Mouse (Mus musculus) midbrain, postnatal 0 days (tissue): ENCODE measurements around the gene Rrp1b. TPM values are rescaled to one million over a fixed set of nuclear protein-coding genes. Genes with fewer than 3 reads are reported as not detected.
"Not testable (repeated sequence)": the region's sequence is repeated elsewhere in the genome, so short reads cannot be mapped to it uniquely, and the experiment has no call there.

Experiments
- ATAC-seq: fragments of 200-750 bp; cut with Nextera tagmentation; 2 replicates; pipeline ENCODE4 v1.8.0; 2017; ENCODE audit warnings: moderate number of reproducible peaks, mild to moderate bottlenecking, moderate TSS enrichment, moderate library complexity; ENCODE audit not compliant: low FRiP score
- DNase-seq: peaks from one replicate; pipeline ENCODE4 v3.0.0-alpha.2; 2015; ENCODE audit warnings: low spot score
- H3K27ac ChIP-seq: fragments of 300-500 bp; sonication (generic); 2 replicates; pipeline ENCODE4 v1.5.1; 2014; ENCODE audit warnings: low read depth, mild to moderate bottlenecking, low read length, mixed read lengths
- H3K27me3 ChIP-seq: fragments of 300-500 bp; sonication (generic); 2 replicates; pipeline ENCODE4 v1.6.1; 2014; ENCODE audit warnings: low read length, control low read depth, mixed read lengths; ENCODE audit not compliant: insufficient read depth
- H3K36me3 ChIP-seq: fragments of 300-500 bp; sonication (generic); 2 replicates; pipeline ENCODE4 v1.6.1; 2014; ENCODE audit warnings: low read length, control low read depth, mixed read lengths; ENCODE audit not compliant: insufficient read depth
- H3K4me1 ChIP-seq: fragments of 300-500 bp; sonication (generic); 2 replicates; pipeline ENCODE4 v1.6.1; 2014; ENCODE audit warnings: mild to moderate bottlenecking, control low read depth, antibody characterized with exemption, low read length, mixed read lengths; ENCODE audit not compliant: insufficient read depth
- H3K4me2 ChIP-seq: fragments of 300-500 bp; sonication (generic); 2 replicates; pipeline ENCODE4 v1.6.1; 2014; ENCODE audit warnings: low read depth, mild to moderate bottlenecking, low read length, mixed read lengths; ENCODE audit not compliant: poor library complexity, severe bottlenecking
- H3K4me3 ChIP-seq: fragments of 300-500 bp; sonication (generic); 2 replicates; pipeline ENCODE4 v1.5.1; 2014; ENCODE audit warnings: low read depth, mild to moderate bottlenecking, low read length, moderate library complexity
- H3K9ac ChIP-seq: fragments of 300-500 bp; sonication (generic); replicated peaks from 2 replicates; pipeline ENCODE4 v1.6.1; 2014; ENCODE audit warnings: mild to moderate bottlenecking, low read length, moderate library complexity, mixed read lengths; ENCODE audit not compliant: poor library complexity, severe bottlenecking
- H3K9me3 ChIP-seq: fragments of 300-500 bp; sonication (generic); 2 replicates; pipeline ENCODE4 v1.6.1; 2016; ENCODE audit warnings: low read length, control low read depth
- CTCF ChIP-seq: IDR thresholded peaks from 2 replicates; pipeline ENCODE4 v1.5.1; 2016; ENCODE audit warnings: antibody characterized with exemption, mild to moderate bottlenecking
- WGBS: fragments of 180-500 bp; shearing (Covaris S2); extraction: QIAGEN DNeasy Blood & Tissue Kit; methylation state at CpG from one replicate; pipeline ENCODE4 v1.1.7; 2014; 5-methylcytosine and 5-hydroxymethylcytosine counted together
- polyA plus RNA-seq: library from polyadenylated mRNA; unstranded; fragments of >200 nt; fragmentation: Nextera tagmentation; extraction: Ambion mirVana; gene quantifications from 2 replicates; pipeline ENCODE4 v1.2.1, GENCODE M21; 2015
- total RNA-seq: library from RNA; depleted of rRNA; stranded (reverse); fragments of >200 nt; gene quantifications from 2 replicates; pipeline ENCODE4 v1.2.3, GENCODE M21; 2014

Gene Rrp1b
- total and polyA plus RNA-seq, 2 experiments from 2014 or later, result 38.5 to 40.3 TPM

- Histone ChIP-seq H3K4me3 (no peak overlapping the region), H3K27ac (no peak overlapping the region), H3K36me3 (no peaks in the 10 kb centered on the region), H3K4me1 (peaks cover 5% of the 10 kb centered on the region; the same call in 1 of the 2 replicates), H3K9me3 (no peaks in the 10 kb centered on the region), H3K4me2 (no peak overlapping the region), H3K9ac (no peak overlapping the region), H3K27me3 (no peaks in the 10 kb centered on the region)
- ATAC-seq (no peak), DNase-seq (no peak)
- WGBS, result 79% methylated on average over 5 of the region's 5 CpGs
- TF ChIP-seq CTCF, result peak; percentile 35; the same call in 1 of the 2 replicates
These were observed 57.0 kb downstream of the Rrp1b start for GRCm38 (mm10) chr17:32092895-32093294.

GRCm38 (mm10) chr17:32097676-32098075 is 61.8 kb downstream of the Rrp1b start:
- Histone ChIP-seq H3K4me3 (no peak overlapping the region), H3K36me3 (no peaks in the 10 kb centered on the region), H3K27ac (no peak overlapping the region), H3K9me3 (no peaks in the 10 kb centered on the region), H3K4me1 (0 out of 2 replicates have a peak, but pooled peaks cover 6% of the 10 kb centered on the region), H3K4me2 (no peak overlapping the region), H3K27me3 (no peaks in the 10 kb centered on the region; the same call in 1 of the 2 replicates), H3K9ac (no peak overlapping the region)
- ATAC-seq, result no peak
- 78% methylated on average over 1 of the region's 1 CpGs for WGBS
- no peak for TF ChIP-seq CTCF
- no peak for DNase-seq

GRCm38 (mm10) chr17:32098905-32099304 is 63.0 kb downstream of the Rrp1b start:
- not testable (repeated sequence) for H3K9me3 ChIP-seq, H3K4me3 ChIP-seq, H3K36me3 ChIP-seq, ATAC-seq, DNase-seq, H3K27ac ChIP-seq, H3K4me2 ChIP-seq, H3K4me1 ChIP-seq, H3K9ac ChIP-seq, H3K27me3 ChIP-seq
- WGBS, result 94% methylated on average over 6 of the region's 6 CpGs

- WGBS, result 36% methylated on average over 8 of the region's 8 CpGs
- Histone ChIP-seq H3K4me1 (0 out of 2 replicates have a peak, but pooled peaks cover 6% of the 10 kb centered on the region), H3K36me3 (no peaks in the 10 kb centered on the region), H3K4me2 (peak overlapping the region; percentile 82), H3K27ac (no peak overlapping the region), H3K9ac (peak overlapping the region; percentile 66), H3K4me3 (peak overlapping the region; percentile 50), H3K27me3 (no peaks in the 10 kb centered on the region; the same call in 1 of the 2 replicates), H3K9me3 (no peaks in the 10 kb centered on the region)
- ATAC-seq (peak; percentile 34; the same call in 1 of the 2 replicates), DNase-seq (no peak)
- TF ChIP-seq CTCF, result no peak
These were observed 63.7 kb downstream of the Rrp1b start for GRCm38 (mm10) chr17:32099574-32099942.

GRCm38 (mm10) chr17:32099943-32100586 is 64.2 kb downstream of the Rrp1b start:
- ATAC-seq (peak; percentile 80), DNase-seq (peak; percentile 62)
- peak overlapping the region; percentile 50 for H3K4me3 ChIP-seq
- no peaks in the 10 kb centered on the region; the same call in 1 of the 2 replicates for H3K27me3 ChIP-seq
- 2% methylated on average over 44 of the region's 44 CpGs for WGBS
- no peak for TF ChIP-seq CTCF
- peak overlapping the region; percentile 66 for H3K9ac ChIP-seq
- peak overlapping the region; percentile 82 for H3K4me2 ChIP-seq
- H3K9me3 ChIP-seq, result no peaks in the 10 kb centered on the region
- H3K4me1 ChIP-seq, result 0 out of 2 replicates have a peak, but pooled peaks cover 6% of the 10 kb centered on the region
- no peak overlapping the region for H3K27ac ChIP-seq
- no peaks in the 10 kb centered on the region for H3K36me3 ChIP-seq

- 15% methylated on average over 4 of the region's 4 CpGs for WGBS
- no peak overlapping the region for H3K4me2 ChIP-seq
- 0 out of 2 replicates have a peak, but pooled peaks cover 6% of the 10 kb centered on the region for H3K4me1 ChIP-seq
- H3K36me3 ChIP-seq, result no peaks in the 10 kb centered on the region
- no peak overlapping the region for H3K9ac ChIP-seq
- H3K9me3 ChIP-seq, result no peaks in the 10 kb centered on the region
- DNase-seq (no peak), ATAC-seq (no peak)
- H3K27ac ChIP-seq, result no peak overlapping the region
- H3K27me3 ChIP-seq, result no peaks in the 10 kb centered on the region; the same call in 1 of the 2 replicates
- no peak overlapping the region for H3K4me3 ChIP-seq
- peak; percentile 34 for TF ChIP-seq CTCF
These were observed 67.2 kb downstream of the Rrp1b start for GRCm38 (mm10) chr17:32103054-32103453.
